Mouse (Mus musculus) MEL (cell line): ENCODE results near the gene Cd70. TPM values are rescaled to one million over a fixed set of nuclear protein-coding genes. Genes with fewer than 3 reads are reported as not detected.
A peak's percentile ranks its signal among the peaks of the same experiment; 100 is the strongest.

Experiments used
- DNase-seq: peaks from one replicate; pipeline ENCODE4 v3.0.0; 2011; ENCODE audit warnings: low read depth, low spot score
- H3K27ac ChIP-seq: 2 replicates; pipeline ENCODE4 v1.5.1; 2012; ENCODE audit warnings: low read depth, mild to moderate bottlenecking, control low read depth, low read length, moderate library complexity; ENCODE audit not compliant: control insufficient read depth
- H3K27me3 ChIP-seq, 2 experiments: fragments of 150-350 bp in 1 of 2; sonication (generic) in 1 of 2; 2 replicates each; pipeline ENCODE4 v1.6.1; 2012; ENCODE audit warnings: low read length in 2 of 2, mild to moderate bottlenecking in 2 of 2, improper control_type of control experiment in 1 of 2, moderate library complexity in 1 of 2; ENCODE audit not compliant: insufficient read depth in 2 of 2, control insufficient read depth in 1 of 2
- H3K36me3 ChIP-seq, 2 experiments: 2 replicates each; pipeline ENCODE4 v1.6.1; 2012 to 2014; ENCODE audit warnings: low read length in 2 of 2, improper control_type of control experiment in 1 of 2, inconsistent platforms in 1 of 2, mild to moderate bottlenecking in 1 of 2; ENCODE audit not compliant: insufficient read depth in 2 of 2, control insufficient read depth in 1 of 2
- H3K4me1 ChIP-seq, 2 experiments: fragments of 150-350 bp in 1 of 2; sonication (generic) in 1 of 2; 2 replicates each; pipeline ENCODE4 v1.6.1; 2012; ENCODE audit warnings: low read length in 2 of 2, improper control_type of control experiment in 1 of 2, mild to moderate bottlenecking in 1 of 2; ENCODE audit not compliant: insufficient read depth in 2 of 2, control insufficient read depth in 1 of 2
- H3K4me3 ChIP-seq, 2 experiments: fragments of 150-350 bp in 1 of 2; sonication (generic) in 1 of 2; 2 replicates each; pipeline ENCODE4 v1.5.1; 2012; ENCODE audit warnings: low read depth in 2 of 2, low read length in 2 of 2, mild to moderate bottlenecking in 2 of 2, moderate library complexity in 2 of 2, control low read depth in 1 of 2, improper control_type of control experiment in 1 of 2; ENCODE audit not compliant: control insufficient read depth in 1 of 2, insufficient read depth in 1 of 2
- H3K79me2 ChIP-seq: 2 replicates; pipeline ENCODE4 v1.6.1; 2012; ENCODE audit warnings: mild to moderate bottlenecking, low read length, moderate library complexity; ENCODE audit not compliant: control insufficient read depth, poor library complexity, insufficient read depth
- H3K9ac ChIP-seq: 2 replicates; pipeline ENCODE4 v1.6.1; 2012; ENCODE audit warnings: low read depth, mild to moderate bottlenecking, control low read depth, low read length, moderate library complexity; ENCODE audit not compliant: control insufficient read depth, poor library complexity, severe bottlenecking
- H3K9me3 ChIP-seq: fragments of 150-350 bp; sonication (generic); replicated peaks from 2 replicates; pipeline ENCODE4 v1.6.1; 2012; ENCODE audit warnings: mild to moderate bottlenecking, low read length, improper control_type of control experiment, moderate library complexity; ENCODE audit not compliant: insufficient read depth
- CHD2 ChIP-seq: IDR thresholded peaks from 2 replicates; pipeline ENCODE4 v1.6.1; 2011; ENCODE audit warnings: low read length, improper control_type of control experiment
- CTCF ChIP-seq, 3 experiments: IDR thresholded peaks in 2 of 3; conservative IDR thresholded peaks in 1 of 3; 2 replicates each; pipeline ENCODE4 v1.5.1; 2011 to 2012; ENCODE audit warnings: low read length in 3 of 3, low read depth in 2 of 3, mild to moderate bottlenecking in 2 of 3, improper control_type of control experiment in 1 of 3, inconsistent platforms in 1 of 3, mixed read lengths in 1 of 3, moderate library complexity in 1 of 3; ENCODE audit not compliant: control insufficient read depth in 1 of 3, insufficient read depth in 1 of 3, poor library complexity in 1 of 3, severe bottlenecking in 1 of 3
- ELF1 ChIP-seq: IDR thresholded peaks from 2 replicates; pipeline ENCODE4 v1.6.1; 2014; ENCODE audit warnings: low read depth, mild to moderate bottlenecking, inconsistent platforms, low read length, improper control_type of control experiment, moderate library complexity
- EP300 ChIP-seq, 2 experiments: IDR thresholded peaks; 2 replicates each; pipeline ENCODE4 v1.6.1; 2011; ENCODE audit warnings: improper control_type of control experiment in 2 of 2, low read length in 2 of 2, low read depth in 1 of 2, mild to moderate bottlenecking in 1 of 2
- ETS1 ChIP-seq: IDR thresholded peaks from 2 replicates; pipeline ENCODE4 v1.6.1; 2012; ENCODE audit warnings: low read depth, mild to moderate bottlenecking, inconsistent platforms, low read length, improper control_type of control experiment, moderate library complexity
- GABPA ChIP-seq: IDR thresholded peaks from 2 replicates; pipeline ENCODE4 v1.6.1; 2012; ENCODE audit warnings: low read depth, mild to moderate bottlenecking, inconsistent platforms, low read length, improper control_type of control experiment, moderate library complexity
- GATA1 ChIP-seq: IDR thresholded peaks from 2 replicates; pipeline ENCODE4 v1.6.1; 2011; ENCODE audit warnings: low read depth, low read length, improper control_type of control experiment
- HCFC1 ChIP-seq: IDR thresholded peaks from 2 replicates; pipeline ENCODE4 v1.6.1; 2012; ENCODE audit warnings: low read depth, mild to moderate bottlenecking, inconsistent platforms, low read length, improper control_type of control experiment, moderate library complexity
- JUND ChIP-seq: IDR thresholded peaks from 2 replicates; pipeline ENCODE4 v1.6.1; 2011; ENCODE audit warnings: low read depth, mild to moderate bottlenecking, improper control_type of control experiment, low read length
- KAT2A ChIP-seq: conservative IDR thresholded peaks from 2 replicates; pipeline ENCODE4 v1.6.1; 2012; ENCODE audit warnings: low read depth, low read length, improper control_type of control experiment, inconsistent platforms
- MAFK ChIP-seq: IDR thresholded peaks from 2 replicates; pipeline ENCODE4 v1.6.1; 2011; ENCODE audit warnings: low read depth, mild to moderate bottlenecking, low read length, improper control_type of control experiment, borderline replicate concordance
- MAX ChIP-seq: IDR thresholded peaks from 2 replicates; pipeline ENCODE4 v1.6.1; 2011; ENCODE audit warnings: low read length, improper control_type of control experiment
- MEF2A ChIP-seq: IDR thresholded peaks from 2 replicates; pipeline ENCODE4 v1.6.1; 2014; ENCODE audit warnings: low read depth, mild to moderate bottlenecking, inconsistent platforms, low read length, improper control_type of control experiment; ENCODE audit not compliant: poor library complexity, insufficient replicate concordance, severe bottlenecking; ENCODE audit errors: extremely low read depth
- MYB ChIP-seq: IDR thresholded peaks from 2 replicates; pipeline ENCODE4 v1.6.1; 2011; ENCODE audit warnings: mild to moderate bottlenecking, low read depth, low read length, improper control_type of control experiment
- NELFE ChIP-seq: IDR thresholded peaks from 2 replicates; pipeline ENCODE4 v1.6.1; 2011; ENCODE audit warnings: low read depth, low read length, improper control_type of control experiment
- POLR2AphosphoS2 ChIP-seq: IDR thresholded peaks from 2 replicates; pipeline ENCODE4 v1.6.1; 2011; ENCODE audit warnings: low read length, improper control_type of control experiment
- POLR2AphosphoS5 ChIP-seq: IDR thresholded peaks from 2 replicates; pipeline ENCODE4 v1.6.1; 2012; ENCODE audit warnings: low read depth, borderline replicate concordance, mild to moderate bottlenecking, inconsistent platforms, low read length, moderate library complexity, mixed read lengths
- RAD21 ChIP-seq: IDR thresholded peaks from 2 replicates; pipeline ENCODE4 v1.6.1; 2011; ENCODE audit warnings: mild to moderate bottlenecking, low read depth, low read length, improper control_type of control experiment
- RCOR1 ChIP-seq: IDR thresholded peaks from 2 replicates; pipeline ENCODE4 v1.6.1; 2012; ENCODE audit warnings: low read depth, mild to moderate bottlenecking, inconsistent platforms, low read length, improper control_type of control experiment
- SMC3 ChIP-seq: IDR thresholded peaks from 2 replicates; pipeline ENCODE4 v1.6.1; 2011; ENCODE audit warnings: low read depth, low read length, improper control_type of control experiment
- TAL1 ChIP-seq: IDR thresholded peaks from 2 replicates; pipeline ENCODE4 v1.6.1; 2012; ENCODE audit warnings: mild to moderate bottlenecking, inconsistent platforms, low read length, moderate library complexity, mixed read lengths
- TBP ChIP-seq: IDR thresholded peaks from 2 replicates; pipeline ENCODE4 v1.8.0; 2011; ENCODE audit warnings: low read depth, low read length, improper control_type of control experiment
- TCF12 ChIP-seq: IDR thresholded peaks from 2 replicates; pipeline ENCODE4 v1.6.1; 2014; ENCODE audit warnings: low read depth, mild to moderate bottlenecking, inconsistent platforms, low read length, improper control_type of control experiment, moderate library complexity
- UBTF ChIP-seq: IDR thresholded peaks from 2 replicates; pipeline ENCODE4 v1.6.1; 2012; ENCODE audit warnings: low read depth, mild to moderate bottlenecking, inconsistent platforms, low read length, improper control_type of control experiment, moderate library complexity, borderline replicate concordance; ENCODE audit not compliant: insufficient read depth
- USF1 ChIP-seq: IDR thresholded peaks from 2 replicates; pipeline ENCODE4 v1.6.1; 2014; ENCODE audit warnings: low read depth, mild to moderate bottlenecking, inconsistent platforms, low read length, improper control_type of control experiment, moderate library complexity
- USF2 ChIP-seq, 2 experiments: IDR thresholded peaks; 2 replicates each; pipeline ENCODE4 v1.6.1; 2011 to 2012; ENCODE audit warnings: improper control_type of control experiment in 2 of 2, low read length in 2 of 2, borderline replicate concordance in 1 of 2, inconsistent platforms in 1 of 2, low read depth in 1 of 2, mild to moderate bottlenecking in 1 of 2; ENCODE audit not compliant: insufficient read depth in 1 of 2
- ZC3H11A ChIP-seq: IDR thresholded peaks from 2 replicates; pipeline ENCODE4 v1.6.1; 2012; ENCODE audit warnings: low read depth, mild to moderate bottlenecking, inconsistent platforms, low read length, improper control_type of control experiment
- ZKSCAN1 ChIP-seq: IDR thresholded peaks from 2 replicates; pipeline ENCODE4 v1.6.1; 2012; ENCODE audit warnings: low read depth, mild to moderate bottlenecking, inconsistent platforms, low read length, improper control_type of control experiment, moderate library complexity
- polyA plus RNA-seq, 2 experiments: library from polyadenylated mRNA; stranded (reverse) in 1 of 2; unstranded in 1 of 2; fragments of >175 nt in 1 of 2; fragments of >200 nt in 1 of 2; gene quantifications; 2 replicates each; pipeline versions ENCODE4 v1.2.1 to v1.2.4; 2012; ENCODE audit warnings: low replicate concordance in 2 of 2, low read depth in 1 of 2; ENCODE audit not compliant: insufficient read length in 2 of 2, insufficient read depth in 1 of 2, missing spikeins in 1 of 2
- total RNA-seq: library from RNA; depleted of rRNA; stranded (reverse); fragments of 300-350 nt; gene quantifications from 2 replicates; pipeline ENCODE4 v1.2.3, GENCODE M21; 2012

Cd70 gene
- total and polyA plus RNA-seq, 3 experiments = not detected

DNA sequence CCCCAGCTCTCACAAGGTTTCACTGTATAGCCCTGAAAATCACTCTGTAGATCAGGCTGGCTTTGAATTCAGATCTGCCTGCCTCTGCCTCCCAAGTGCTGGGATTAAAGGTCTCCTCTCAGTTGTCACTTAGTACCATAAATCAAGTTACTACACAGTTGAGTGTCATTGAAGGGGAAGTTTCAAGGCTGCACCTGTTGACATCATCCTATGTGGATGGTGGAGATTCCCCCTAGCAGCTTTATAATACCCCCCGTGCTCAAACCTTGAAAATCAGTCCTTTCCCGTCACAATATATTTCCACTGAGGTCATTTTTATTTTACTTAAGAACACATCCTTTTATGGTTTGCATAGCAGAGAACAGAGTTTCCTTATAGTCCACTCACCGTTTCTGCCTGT, 5.9 kb downstream of the Cd70 start:
- Histone ChIP-seq H3K27me3 (peaks cover 0 to 3% of the 10 kb centered on the region in 2 experiments; a peak in 1 of 4 replicates), H3K36me3 (peaks cover 0 to 6% of the 10 kb centered on the region in 2 experiments; a peak in 2 of 4 replicates), H3K79me2 (no peaks in the 10 kb centered on the region), H3K27ac (no peak overlapping the region), H3K4me3 (no peak overlapping the region), H3K9ac (no peak overlapping the region), H3K4me1 (peaks cover 0 to 14% of the 10 kb centered on the region in 2 experiments; a peak in 2 of 4 replicates), H3K9me3 (no peaks in the 10 kb centered on the region)
- TF ChIP-seq TBP (no peak), POLR2AphosphoS5 (no peak), TCF12 (no peak), USF2 (IDR thresholded peaks at IDR 0.05; ENCODE audit: borderline replicate concordance in 1 of 2, insufficient read depth in 1 of 2, low read depth in 1 of 2, low read length in 2 of 2) (no peak), POLR2AphosphoS2 (no peak), EP300 (IDR thresholded peaks at IDR 0.05; ENCODE audit: low read depth in 1 of 2, low read length in 2 of 2) (no peak), USF1 (no peak), HCFC1 (no peak), TAL1 (no peak), MAFK (no peak), RCOR1 (no peak), MAX (no peak), ZKSCAN1 (no peak), RAD21 (no peak), MEF2A (no peak), ELF1 (no peak), MYB (no peak), SMC3 (no peak)
- no peak for DNase-seq

DNA sequence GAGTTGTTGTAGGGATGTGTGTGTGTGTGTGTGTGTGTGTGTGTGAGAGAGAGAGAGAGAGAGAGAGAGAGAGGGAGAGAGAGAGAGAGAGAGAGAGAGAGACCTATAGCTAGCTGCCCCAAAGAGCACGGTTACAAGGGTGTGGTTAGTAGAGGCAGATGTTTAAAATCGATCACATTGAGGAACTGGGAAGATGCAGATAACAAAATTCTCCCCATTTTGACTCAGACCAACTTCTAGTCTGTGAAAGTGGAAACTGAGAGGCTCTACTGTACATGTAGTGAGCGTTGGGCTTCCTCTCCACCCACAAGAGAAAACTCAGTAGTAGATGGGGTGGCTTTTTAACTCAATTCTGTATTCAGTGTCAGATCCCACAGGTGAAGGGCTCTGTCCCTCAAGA, 9.9 kb downstream of the Cd70 start:
- peak overlapping the region; percentile 56; the same call in 1 of the 2 replicates for H3K27ac ChIP-seq
- H3K79me2 ChIP-seq = no peaks in the 10 kb centered on the region
- peak; percentile 39 for DNase-seq
- H3K36me3 ChIP-seq = peaks cover 0 to 11% of the 10 kb centered on the region in 2 experiments; a peak in 2 of 4 replicates
- H3K4me1 ChIP-seq = peaks cover under 1 to 22% of the 10 kb centered on the region in 2 experiments
- H3K9ac ChIP-seq = no peak overlapping the region
- no peak overlapping the region for H3K4me3 ChIP-seq
- H3K27me3 ChIP-seq = 0 out of 4 replicates have a peak, but pooled peaks cover 0 to 2% of the 10 kb centered on the region in 2 experiments
- TF ChIP-seq ELF1 (no peak), USF1 (no peak), KAT2A (no peak), CTCF (IDR thresholded peaks at IDR 0.05 in 2 of 3, conservative IDR thresholded peaks at IDR 0.05 in 1 of 3; ENCODE audit: control insufficient read depth in 1 of 3, insufficient read depth in 1 of 3, low read depth in 2 of 3, low read length in 3 of 3, poor library complexity in 1 of 3, severe bottlenecking in 1 of 3) (no peak), ETS1 (no peak), POLR2AphosphoS5 (no peak), UBTF (no peak), ZC3H11A (no peak), NELFE (no peak), TAL1 (peak; percentile 24; the same call in 1 of the 2 replicates), CHD2 (no peak), RCOR1 (no peak), JUND (0 out of 2 replicates have a peak, but pooled peaks have one; percentile 54), GABPA (no peak), ZKSCAN1 (no peak), MYB (no peak), GATA1 (peak; percentile 63), EP300 (IDR thresholded peaks at IDR 0.05; ENCODE audit: low read depth in 1 of 2, low read length in 2 of 2) (peak; percentile 42 to 65; a peak in 2 of 4 replicates)
- H3K9me3 ChIP-seq = no peaks in the 10 kb centered on the region
